Mouse (Mus musculus) heart, postnatal 14 days (tissue): ENCODE data around the gene Col13a1. TPM values are rescaled to one million over a fixed set of nuclear protein-coding genes. Genes with fewer than 3 reads are reported as not detected.

Source experiments
- DNase-seq, 2 experiments: peaks; one replicate each; pipeline ENCODE4 v3.0.0; 2021 to 2022
- intact Hi-C: fragments of 180-260 bp; cut with DNase I; formaldehyde crosslinking; loops from one replicate; pipeline ENCODE4 v1.15.1; 2025
- long read RNA-seq, 2 experiments: library from polyadenylated mRNA; stranded (forward); transcript quantifications; one replicate each; pipeline ENCODE4 v2.0.0; 2021
- total RNA-seq, 2 experiments: library from RNA; stranded (reverse); gene quantifications; 2 replicates each; pipeline ENCODE4 v1.2.3; 2021

The Col13a1 gene
- 1 to 10 TPM; 1.3 to 1.8 TPM for total RNA-seq
- long read RNA-seq, experiment 1, partial matches to known transcripts: 0 of 2 reads
- long read RNA-seq, experiment 1, other reads (novel, unspliced or antisense): 2 of 2 reads
- long read RNA-seq, experiment 2, partial matches to known transcripts: 0 of 2 reads
- long read RNA-seq, experiment 2, other reads (novel, unspliced or antisense): 2 of 2 reads

- DNase-seq: peak; percentile 29 to 38
- intact Hi-C loops: loop anchor here (2.0 to 5.0 kb wide), 2 partner anchors 100 to 142 kb away; no protein-coding TSS in a partner anchor
Measured at GRCm38 (mm10) chr10:61978866-61979340, at the start of gene Col13a1. TSS of gene Col13a1 (minus strand) at chr10:61979108.

- DNase-seq: no peak
- intact Hi-C loops: no loop called here
Measured at GRCm38 (mm10) chr10:62027699-62028098, 48.8 kb upstream of the Col13a1 start.

- DNase-seq: peak; percentile 33 to 64
- intact Hi-C loops: no loop called here
Measured at GRCm38 (mm10) chr10:62023821-62024551, 45.1 kb upstream of the Col13a1 start.

- intact Hi-C loops: no loop called here
- DNase-seq: no peak
Measured at GRCm38 (mm10) chr10:62020068-62020620, 41.2 kb upstream of the Col13a1 start.

GRCm38 (mm10) chr10:62019386-62020067, 40.6 kb upstream of the Col13a1 start:
- intact Hi-C loops: no loop called here
- no peak for DNase-seq

GRCm38 (mm10) chr10:62016947-62017346, 38.0 kb upstream of the Col13a1 start:
- DNase-seq: peak; percentile 4 to 16

DNA sequence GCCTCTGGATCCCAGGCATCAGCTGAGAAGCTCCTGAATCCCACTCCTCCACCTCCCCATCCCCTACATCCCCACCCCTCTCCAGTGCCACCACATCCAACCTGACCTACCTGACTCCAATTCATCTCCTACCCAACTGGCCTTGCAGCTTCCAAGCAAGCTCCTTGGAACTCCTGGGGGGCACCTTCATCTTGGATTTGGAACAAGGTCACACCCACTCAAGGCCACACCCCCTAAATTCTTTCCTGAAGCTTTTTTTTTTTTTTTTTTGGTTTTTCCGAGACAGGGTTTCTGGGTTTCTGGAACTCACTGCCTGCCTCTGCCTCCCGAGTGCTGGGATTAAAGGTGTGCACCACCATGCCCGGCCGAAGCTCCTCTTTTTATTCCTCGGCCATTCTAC, 34.3 kb upstream of the Col13a1 start:
- intact Hi-C loops: no loop called here
- DNase-seq: no peak

More at GRCm38 (mm10) chr10:62016947-62017346, 38.0 kb upstream of the Col13a1 start:
- intact Hi-C loops: no loop called here

DNA sequence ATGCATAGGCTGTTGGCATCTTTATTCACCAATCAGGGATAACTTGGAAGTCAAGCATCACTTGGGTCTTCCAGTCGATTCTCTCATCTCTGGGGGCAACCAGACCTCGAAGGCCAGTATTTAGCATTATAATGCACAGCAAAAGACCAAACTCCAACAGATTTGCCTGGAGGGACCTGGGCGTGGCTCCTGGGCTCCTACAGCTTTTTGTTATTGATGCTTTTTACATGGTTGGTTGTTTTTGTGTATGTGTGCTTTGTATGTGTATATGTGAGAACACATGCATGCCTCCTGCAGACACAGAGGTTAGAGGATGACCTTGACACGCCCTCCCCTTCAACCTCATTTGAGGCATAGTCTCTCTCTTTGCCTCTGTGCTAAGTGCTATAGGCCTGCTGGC, 33.5 kb upstream of the Col13a1 start:
- no peak for DNase-seq
- intact Hi-C loops: no loop called here

DNA sequence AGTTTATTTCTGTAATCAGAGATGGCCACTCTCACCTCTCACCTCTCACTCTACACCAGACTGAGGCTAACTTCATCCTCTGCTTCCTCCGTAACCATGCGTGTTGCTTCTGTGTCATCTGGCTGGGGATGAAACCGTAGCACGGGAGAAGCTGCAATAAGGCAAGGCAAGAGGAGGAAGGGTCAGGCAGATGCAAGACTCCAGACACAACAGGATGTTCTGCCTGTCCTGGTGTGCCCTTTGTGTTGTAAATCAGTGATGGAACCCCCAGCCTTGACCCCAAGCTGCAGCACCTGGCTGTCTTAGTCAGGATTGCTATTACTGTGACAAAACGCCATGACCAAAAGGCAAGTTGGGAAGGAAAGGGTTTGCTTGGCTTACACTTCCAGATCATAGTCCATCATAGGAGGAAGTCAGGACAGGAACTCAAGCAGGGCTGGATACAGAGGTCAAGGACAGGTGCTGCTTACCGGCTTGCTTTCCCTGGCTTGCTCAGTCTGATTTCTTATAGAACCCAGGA, 31.1 kb upstream of the Col13a1 start:
- intact Hi-C loops: no loop called here
- no peak for DNase-seq

DNA sequence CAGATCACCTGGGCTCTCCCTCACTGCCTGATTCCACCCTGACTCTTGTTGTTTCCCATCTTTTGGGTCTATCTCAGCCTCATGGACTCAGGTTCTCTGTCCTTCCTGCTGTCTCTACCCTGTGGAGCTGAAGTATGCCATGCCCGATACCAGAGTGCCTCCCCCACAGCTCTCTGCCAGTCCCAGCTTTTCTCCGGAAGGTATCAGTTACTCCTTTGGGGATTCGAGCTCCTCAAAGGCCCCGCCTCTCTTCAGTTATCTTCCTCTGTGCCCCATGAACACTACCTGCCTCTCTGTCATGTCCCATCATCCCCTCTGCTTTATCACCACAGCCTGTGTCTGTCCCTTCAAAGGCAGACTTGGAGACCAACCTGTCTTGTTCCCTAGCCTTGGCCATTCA, 29.1 kb upstream of the Col13a1 start:
- intact Hi-C loops: no loop called here
- DNase-seq: no peak

GRCm38 (mm10) chr10:62006371-62006770, 27.5 kb upstream of the Col13a1 start:
- intact Hi-C loops: no loop called here
- no peak for DNase-seq

- no peak for DNase-seq
- intact Hi-C loops: no loop called here
Measured at GRCm38 (mm10) chr10:62000216-62000615, 21.3 kb upstream of the Col13a1 start.

GRCm38 (mm10) chr10:61999766-62000165, 20.9 kb upstream of the Col13a1 start:
- intact Hi-C loops: no loop called here
- no peak for DNase-seq

DNA sequence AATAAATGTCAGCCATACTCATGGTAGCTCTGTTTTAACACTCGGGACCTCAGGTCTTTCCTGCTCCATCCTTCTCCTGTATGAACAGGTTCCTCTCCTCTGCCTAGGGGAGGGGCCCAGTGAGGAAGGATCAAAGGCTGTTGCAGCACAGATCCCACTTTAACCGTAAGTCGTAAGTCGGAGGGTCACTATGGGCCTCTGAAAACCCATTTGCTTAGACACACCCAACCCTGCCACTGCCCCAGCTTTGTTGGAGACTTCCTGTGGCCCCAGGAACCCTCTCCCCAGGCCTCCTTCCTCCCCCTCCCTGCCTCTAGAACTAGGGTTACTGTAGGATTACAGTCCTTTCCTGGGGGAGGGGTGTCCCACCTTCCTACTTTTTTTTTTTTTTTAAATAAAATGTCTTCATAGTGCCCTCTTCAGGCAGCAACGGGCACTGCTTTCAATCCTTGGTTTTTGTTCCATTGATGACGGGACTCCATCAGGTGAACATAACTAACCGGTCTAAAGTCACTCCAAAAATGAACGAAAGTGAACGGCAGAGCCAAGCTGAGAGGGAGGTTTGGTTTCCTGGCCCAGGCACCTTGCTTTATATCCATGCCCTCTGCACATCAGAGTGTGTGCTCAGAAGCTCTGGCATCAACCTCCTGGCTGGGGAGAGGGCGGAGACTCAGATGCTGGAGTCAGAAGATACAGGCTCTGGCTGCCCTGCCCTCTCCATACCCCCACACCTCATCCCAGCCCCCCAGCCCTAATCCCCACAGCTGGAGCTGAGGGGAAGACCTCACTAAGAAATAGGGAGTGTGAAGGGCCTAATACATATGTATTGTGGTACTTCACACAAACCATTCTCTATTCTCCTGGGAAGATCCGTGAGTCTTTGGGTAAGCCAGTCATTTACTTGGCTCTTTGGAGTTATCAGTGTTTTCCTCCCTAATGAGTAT, 12.8 kb upstream of the Col13a1 start:
- intact Hi-C loops: no loop called here
- no peak for DNase-seq

GRCm38 (mm10) chr10:61980424-61980823, 1.5 kb upstream of the Col13a1 start:
- intact Hi-C loops: loop anchor here (1.0 to 5.0 kb wide), 4 partner anchors 82 to 262 kb away; no protein-coding TSS in a partner anchor

DNA sequence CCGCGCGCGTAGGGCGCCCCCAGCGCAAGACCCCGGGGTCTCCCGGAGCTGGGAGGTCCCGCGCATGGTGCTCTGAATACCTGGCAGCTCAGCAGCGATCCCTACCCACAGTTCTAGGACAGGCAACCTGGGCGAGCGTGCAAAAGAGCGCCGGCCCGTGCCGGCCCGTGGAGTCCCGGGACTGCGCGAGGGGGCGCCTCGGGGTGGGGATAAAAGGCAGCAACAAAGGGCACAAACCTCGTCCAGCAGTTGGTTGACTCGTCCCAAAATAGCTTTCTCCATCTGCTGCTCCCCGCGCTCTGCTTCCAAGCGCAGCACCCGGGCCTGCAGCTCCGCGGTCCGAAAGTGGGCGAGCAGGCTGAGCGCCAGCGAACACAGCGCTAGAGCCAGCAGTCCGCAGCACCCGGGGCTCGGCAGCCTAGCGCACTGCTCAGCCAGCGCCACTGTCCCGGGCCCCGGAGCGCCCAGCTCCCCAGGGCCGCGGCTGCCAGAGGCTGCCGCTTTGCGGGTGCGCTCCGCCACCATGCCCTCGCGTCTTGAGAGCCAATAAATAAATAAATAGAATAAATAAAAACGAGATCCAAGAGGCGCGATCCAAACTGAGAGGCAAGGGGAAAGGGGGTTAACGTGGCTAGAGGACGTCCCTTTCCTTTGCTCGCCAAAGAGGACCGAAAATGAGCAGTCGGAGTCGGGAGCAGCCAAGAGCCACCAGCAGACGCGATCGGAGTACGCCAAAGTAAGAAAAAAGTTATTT, 619 bp downstream of the Col13a1 start:
- DNase-seq: peak; percentile 48 to 56
- intact Hi-C loops: loop anchor here (2.0 to 5.0 kb wide), 2 partner anchors 99 to 141 kb away; no protein-coding TSS in a partner anchor

More at GRCm38 (mm10) chr10:61980424-61980823, 1.5 kb upstream of the Col13a1 start:
- DNase-seq: peak; percentile 90 to 96

DNA sequence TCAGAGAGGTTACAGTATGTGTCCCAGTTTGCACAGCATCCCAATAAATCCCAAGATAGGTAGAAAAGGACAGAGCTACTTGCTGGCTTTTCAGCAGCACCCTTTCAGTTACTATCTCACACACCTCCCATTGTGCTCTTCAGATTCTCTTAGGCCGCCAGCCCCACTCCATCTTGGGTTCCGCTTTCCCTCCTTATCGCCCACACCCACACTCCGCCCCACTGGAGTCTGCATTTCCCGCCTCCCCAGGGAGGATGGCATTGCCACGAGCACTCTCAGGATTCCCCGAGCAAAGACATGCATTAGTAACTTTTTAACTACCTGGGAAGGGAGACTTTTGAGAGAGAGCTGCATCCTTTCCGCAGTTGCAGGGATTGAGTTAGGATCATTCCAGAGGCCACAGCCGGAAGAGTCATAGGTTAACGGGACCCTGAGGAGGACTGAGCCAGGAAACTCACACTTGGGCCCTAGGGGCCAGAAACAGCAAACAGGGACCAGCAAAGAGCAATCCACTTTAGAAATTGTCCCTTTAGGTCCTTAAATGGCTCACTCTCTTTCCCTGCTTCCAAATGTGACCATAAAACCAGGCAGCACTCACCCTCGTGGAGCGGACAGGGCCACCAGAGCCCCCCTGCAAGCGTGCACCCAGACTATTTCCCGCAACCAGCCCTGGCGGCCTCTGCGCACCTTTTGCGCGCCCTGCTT, 1.4 kb downstream of the Col13a1 start:
- no peak for DNase-seq
- intact Hi-C loops: loop anchor here (2.0 to 5.0 kb wide), 2 partner anchors 99 to 140 kb away; no protein-coding TSS in a partner anchor

- DNase-seq: peak in 1 of 2 experiments; percentile 21
- intact Hi-C loops: loop anchor here (5.0 kb wide), 1 partner anchor 140 kb away; no protein-coding TSS in a partner anchor
Measured at GRCm38 (mm10) chr10:61976987-61977386, 1.9 kb downstream of the Col13a1 start.
